Mouse (Mus musculus): Measurements from ENCODE around the gene Mdm4. TPM values are rescaled to one million over a fixed set of nuclear protein-coding genes. Genes with fewer than 3 reads are reported as not detected.
"Not testable (repeated sequence)": the region's sequence is repeated elsewhere in the genome, so short reads cannot be mapped to it uniquely, and the experiment has no call there.

The Mdm4 gene
- polyA plus RNA-seq, 1 experiment from 2014 or later, result 14.1 TPM

DNA sequence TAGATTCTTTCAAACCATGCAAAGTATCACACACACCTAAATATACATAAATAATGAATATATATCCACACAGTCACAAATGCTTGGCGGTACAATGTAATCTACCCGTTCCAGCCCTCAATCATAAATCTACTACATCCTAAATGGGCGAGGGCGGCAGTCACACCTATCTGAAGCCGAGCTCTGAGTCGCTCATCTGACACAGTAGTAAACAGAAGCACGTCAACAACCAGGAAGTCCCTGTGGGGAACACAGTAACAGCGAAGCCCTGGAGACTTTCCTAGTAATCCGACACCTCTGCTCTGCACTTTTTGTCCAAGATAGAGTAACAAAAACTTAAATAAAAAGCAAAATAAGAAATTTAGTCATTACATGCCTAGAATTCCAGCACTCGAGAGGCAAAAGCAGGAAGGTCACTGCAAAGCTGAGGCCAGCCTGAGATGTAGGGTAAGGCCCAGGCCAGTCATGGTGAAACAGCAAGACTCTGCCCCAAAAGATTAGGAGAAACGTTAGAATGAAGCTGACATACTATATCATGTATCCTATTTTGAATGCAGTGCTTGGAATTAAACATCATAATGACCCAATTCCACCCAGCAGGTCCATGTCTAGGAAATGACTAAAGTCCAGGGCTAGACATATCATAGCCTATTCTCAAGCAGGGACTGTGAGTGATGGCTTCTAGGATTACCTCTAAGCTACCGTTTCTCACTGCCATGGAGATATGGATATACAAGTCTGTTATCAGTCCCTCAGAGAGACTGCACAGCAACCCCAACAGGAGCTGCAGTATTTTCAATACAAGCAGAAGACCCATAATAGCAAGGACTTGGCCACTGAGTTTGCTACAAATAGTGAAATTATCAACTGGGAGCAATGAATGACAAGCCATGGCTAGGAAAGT lies 41.6 kb downstream of the Mdm4 start:
- not testable (repeated sequence) for H3K4me3 ChIP-seq (replicated peaks); ATAC-seq (ENCODE audit: insufficient read depth)
- peaks cover 85% of the 10 kb centered on the region for H3K36me3 ChIP-seq (replicated peaks)

DNA sequence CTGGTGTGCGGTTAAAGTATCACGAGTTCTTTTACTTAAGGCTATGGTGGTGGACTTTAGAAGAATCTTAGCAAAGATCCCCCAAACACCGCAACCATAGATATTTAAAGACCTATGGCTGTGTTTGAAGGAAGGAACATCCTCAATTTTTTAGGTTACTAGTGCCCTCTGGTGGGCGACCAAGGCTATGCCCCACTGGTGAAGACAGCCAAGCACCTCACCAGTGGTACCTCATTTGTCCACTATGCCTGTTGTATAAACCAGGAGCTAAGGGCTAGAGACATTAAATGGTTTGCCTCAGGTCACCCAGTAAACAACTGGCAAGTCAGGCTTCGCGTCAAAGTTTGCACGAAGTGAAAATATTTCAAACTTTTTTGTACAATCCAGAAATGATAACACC lies 47.6 kb downstream of the Mdm4 start:
- H3K36me3 ChIP-seq (replicated peaks), result peaks cover 62% of the 10 kb centered on the region
- H3K27ac ChIP-seq (replicated peaks), result no peak overlapping the region
- H3K27me3 ChIP-seq, result no peaks in the 10 kb centered on the region
- WGBS (ENCODE audit: insufficient replicate concordance), result 66% methylated on average over 7 of the region's 7 CpGs
- no peak overlapping the region for H3K4me2 ChIP-seq
- H3K9ac ChIP-seq, result no peak overlapping the region
- no peak overlapping the region for H3K4me3 ChIP-seq (replicated peaks)
- no peak for ATAC-seq (ENCODE audit: insufficient read depth)
- H3K4me1 ChIP-seq (replicated peaks), result no peaks in the 10 kb centered on the region
- no peaks in the 10 kb centered on the region for H3K9me3 ChIP-seq (replicated peaks)

More for the DNA sequence above, 41.6 kb downstream of the Mdm4 start:
- H3K9ac ChIP-seq; H3K27ac ChIP-seq (replicated peaks); H3K27me3 ChIP-seq; H3K9me3 ChIP-seq (replicated peaks); H3K4me2 ChIP-seq; H3K4me1 ChIP-seq (replicated peaks): not testable (repeated sequence)
- WGBS (ENCODE audit: insufficient replicate concordance), result 61% methylated on average over 12 of the region's 12 CpGs

DNA sequence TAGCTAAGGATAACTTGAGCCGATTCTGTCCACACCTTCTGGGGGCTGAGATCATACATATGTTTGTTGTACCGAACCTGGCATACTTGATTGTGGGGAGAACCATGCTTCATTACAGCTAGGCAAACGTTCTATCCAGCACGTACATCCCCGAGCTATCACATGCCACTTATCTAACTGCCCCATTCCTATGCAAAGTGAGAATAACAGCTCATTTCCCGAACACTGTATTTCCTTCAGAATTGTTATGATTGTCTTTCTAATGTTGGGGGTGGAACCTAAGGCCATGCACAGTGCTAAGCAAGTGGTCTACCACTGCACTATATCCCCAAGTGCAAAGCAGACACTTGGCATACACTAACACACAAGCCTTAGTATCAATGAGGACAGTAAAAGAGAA lies 49.1 kb downstream of the Mdm4 start:
- peaks cover 52% of the 10 kb centered on the region for H3K36me3 ChIP-seq (replicated peaks)
- no peaks in the 10 kb centered on the region for H3K27me3 ChIP-seq
- H3K4me1 ChIP-seq (replicated peaks), result no peaks in the 10 kb centered on the region
- H3K9me3 ChIP-seq (replicated peaks), result no peaks in the 10 kb centered on the region
- no peak overlapping the region for H3K9ac ChIP-seq
- H3K27ac ChIP-seq (replicated peaks), result no peak overlapping the region
- WGBS (ENCODE audit: insufficient replicate concordance), result 68% methylated on average over 6 of the region's 6 CpGs
- no peak overlapping the region for H3K4me2 ChIP-seq
- ATAC-seq (ENCODE audit: insufficient read depth), result no peak
- H3K4me3 ChIP-seq (replicated peaks), result no peak overlapping the region

DNA sequence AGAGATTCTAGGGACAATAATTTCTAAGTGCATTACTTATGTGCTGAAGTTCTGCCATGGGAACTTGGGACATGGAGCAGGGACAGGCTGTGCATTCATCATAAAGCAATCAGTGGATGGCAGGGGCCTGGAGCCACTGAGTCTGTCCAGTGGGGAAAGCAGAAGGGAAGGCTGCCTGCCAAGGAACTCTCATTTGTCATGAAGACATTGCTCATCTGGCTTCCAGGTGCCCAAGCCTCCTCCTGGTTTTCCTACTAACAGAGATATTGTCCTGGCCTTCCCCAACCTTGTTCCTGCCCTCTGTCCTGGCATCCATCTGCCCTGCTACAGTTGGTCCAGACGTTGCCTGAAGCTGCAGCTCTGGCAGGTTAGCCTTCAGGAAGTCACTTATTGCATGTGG lies 53.0 kb downstream of the Mdm4 start:
- ATAC-seq (ENCODE audit: insufficient read depth), result no peak
- Histone ChIP-seq H3K4me1 (replicated peaks) (no peaks in the 10 kb centered on the region), H3K4me2 (no peak overlapping the region), H3K9ac (no peak overlapping the region), H3K27ac (replicated peaks) (no peak overlapping the region), H3K27me3 (no peaks in the 10 kb centered on the region), H3K36me3 (replicated peaks) (peaks cover 19% of the 10 kb centered on the region; the same call in 1 of the 2 replicates), H3K9me3 (replicated peaks) (no peaks in the 10 kb centered on the region), H3K4me3 (replicated peaks) (no peak overlapping the region)
- WGBS (ENCODE audit: insufficient replicate concordance), result 67% methylated on average over 1 of the region's 1 CpGs

DNA sequence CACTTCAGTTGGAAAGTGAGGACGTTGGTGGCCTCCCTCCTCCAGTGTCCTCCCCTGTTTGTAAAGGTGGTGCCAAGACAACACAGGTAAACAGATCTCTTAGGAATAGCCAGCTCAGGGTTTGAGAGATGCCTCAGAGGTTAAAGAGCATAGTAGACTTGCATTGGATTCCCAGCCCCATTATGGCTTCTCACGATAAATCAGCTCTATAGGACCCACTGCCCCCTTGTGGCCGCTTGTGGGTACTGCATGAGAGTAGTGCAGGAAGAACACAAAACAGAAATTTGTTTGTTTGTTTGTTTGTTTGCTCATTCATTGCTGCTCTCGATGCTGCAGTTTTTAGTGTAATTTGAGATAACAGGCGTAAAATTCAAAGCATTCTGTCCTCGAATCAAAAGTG lies 61.7 kb downstream of the Mdm4 start:
- Histone ChIP-seq H3K4me3 (replicated peaks) (no peak overlapping the region), H3K9ac (no peak overlapping the region), H3K36me3 (replicated peaks) (no peaks in the 10 kb centered on the region), H3K4me1 (replicated peaks) (no peaks in the 10 kb centered on the region), H3K4me2 (no peak overlapping the region), H3K27ac (replicated peaks) (no peak overlapping the region), H3K27me3 (no peaks in the 10 kb centered on the region), H3K9me3 (replicated peaks) (no peaks in the 10 kb centered on the region)
- WGBS (ENCODE audit: insufficient replicate concordance), result 19% methylated on average over 6 of the region's 6 CpGs
- no peak for ATAC-seq (ENCODE audit: insufficient read depth)

DNA sequence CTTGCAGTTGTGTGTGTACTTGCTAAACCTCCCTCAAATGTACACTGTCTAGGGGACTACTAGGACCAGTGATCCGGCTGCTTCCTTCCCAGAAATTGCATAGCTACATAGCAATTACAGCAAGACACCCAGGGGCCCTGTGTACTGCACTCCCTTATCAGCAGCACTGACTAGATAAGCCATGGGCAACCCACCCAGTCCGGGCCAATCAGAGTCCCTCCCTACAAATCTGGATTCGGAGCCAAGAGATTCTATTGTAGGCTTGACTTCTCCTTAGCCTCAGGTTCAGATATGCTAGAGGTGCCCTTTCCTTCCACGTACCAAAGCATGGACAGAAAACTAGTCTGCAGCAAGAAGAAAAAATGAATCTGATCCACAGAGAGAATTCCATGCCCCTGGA lies 65.7 kb downstream of the Mdm4 start:
- ATAC-seq (ENCODE audit: insufficient read depth), result no peak

DNA sequence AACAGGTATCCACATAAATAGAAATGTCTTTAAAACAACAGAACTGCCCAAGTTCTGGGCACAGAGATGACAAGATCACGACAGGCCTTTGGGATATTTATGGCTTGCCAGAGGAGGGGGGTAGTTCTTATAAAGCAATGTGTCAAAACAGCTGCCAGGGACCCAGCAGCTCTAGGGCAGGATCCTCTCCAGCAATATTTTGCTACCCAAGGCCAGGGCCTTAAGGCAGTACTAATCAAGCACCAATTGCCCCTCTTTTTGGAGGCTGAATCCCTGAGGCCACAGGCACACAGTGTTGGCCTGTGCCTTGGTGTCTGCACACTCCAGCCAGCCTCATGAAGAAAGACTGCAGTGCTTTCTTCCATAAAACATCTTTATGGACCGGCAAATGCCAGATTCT lies 66.3 kb downstream of the Mdm4 start:
- no peak for ATAC-seq (ENCODE audit: insufficient read depth)
- 48% methylated on average over 2 of the region's 2 CpGs for WGBS (ENCODE audit: insufficient replicate concordance)
- no peaks in the 10 kb centered on the region for H3K27me3 ChIP-seq

More for the DNA sequence above, 65.7 kb downstream of the Mdm4 start:
- Histone ChIP-seq H3K36me3 (replicated peaks) (no peaks in the 10 kb centered on the region), H3K9ac (no peak overlapping the region), H3K9me3 (replicated peaks) (no peaks in the 10 kb centered on the region), H3K4me1 (replicated peaks) (no peaks in the 10 kb centered on the region), H3K27ac (replicated peaks) (no peak overlapping the region), H3K27me3 (no peaks in the 10 kb centered on the region), H3K4me3 (replicated peaks) (no peak overlapping the region), H3K4me2 (no peak overlapping the region)
- 60% methylated on average over 4 of the region's 4 CpGs for WGBS (ENCODE audit: insufficient replicate concordance)

DNA sequence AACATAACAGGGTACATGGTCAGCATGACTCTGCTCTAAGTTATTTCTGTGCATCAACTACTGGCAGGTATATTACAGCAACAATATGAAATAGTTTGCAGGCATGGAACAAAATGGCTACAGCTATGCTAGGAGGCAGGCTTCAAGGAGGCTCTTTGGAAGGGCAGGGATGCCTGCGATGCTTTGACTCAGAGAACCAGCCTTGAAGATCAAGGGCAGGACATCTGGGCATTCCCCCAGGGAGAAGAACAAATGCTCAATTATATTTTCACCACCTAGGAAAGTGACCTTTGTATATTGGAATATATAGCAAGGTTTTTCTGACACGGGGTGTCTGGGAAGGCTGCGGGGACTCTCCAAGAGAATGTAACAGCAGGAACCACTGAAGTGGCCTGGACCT lies 68.6 kb downstream of the Mdm4 start:
- H3K4me3 ChIP-seq (replicated peaks), result no peak overlapping the region
- H3K27ac ChIP-seq (replicated peaks), result no peak overlapping the region
- no peak overlapping the region for H3K9ac ChIP-seq
- no peaks in the 10 kb centered on the region for H3K4me1 ChIP-seq (replicated peaks)
- no peaks in the 10 kb centered on the region for H3K27me3 ChIP-seq
- WGBS (ENCODE audit: insufficient replicate concordance), result 76% methylated on average over 3 of the region's 3 CpGs
- no peaks in the 10 kb centered on the region for H3K9me3 ChIP-seq (replicated peaks)
- H3K4me2 ChIP-seq, result no peak overlapping the region
- H3K36me3 ChIP-seq (replicated peaks), result no peaks in the 10 kb centered on the region
- no peak for ATAC-seq (ENCODE audit: insufficient read depth)

More for the DNA sequence above, 66.3 kb downstream of the Mdm4 start:
- Histone ChIP-seq H3K4me3 (replicated peaks) (no peak overlapping the region), H3K9me3 (replicated peaks) (no peaks in the 10 kb centered on the region), H3K4me2 (no peak overlapping the region), H3K36me3 (replicated peaks) (no peaks in the 10 kb centered on the region), H3K27ac (replicated peaks) (no peak overlapping the region), H3K4me1 (replicated peaks) (no peaks in the 10 kb centered on the region), H3K9ac (no peak overlapping the region)

DNA sequence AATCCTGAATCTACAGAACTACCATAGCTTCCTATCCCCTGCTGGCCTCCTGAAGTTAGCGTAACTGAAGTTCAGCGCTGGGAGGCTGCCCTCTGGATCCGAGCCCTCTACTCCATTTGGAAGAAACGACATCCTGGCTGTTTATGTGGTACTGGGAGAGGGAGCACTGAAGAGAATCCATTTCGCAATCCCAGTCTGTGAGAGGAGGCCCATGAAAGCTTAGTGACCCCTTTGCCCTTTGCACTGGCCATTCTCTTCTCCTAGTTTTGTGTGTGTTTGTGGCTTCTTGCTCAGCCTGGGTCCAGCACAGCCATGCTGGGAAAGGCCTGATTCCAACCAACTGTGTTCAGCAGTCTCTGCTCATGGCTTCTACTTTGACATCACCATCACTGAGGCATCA lies 73.6 kb downstream of the Mdm4 start:
- WGBS (ENCODE audit: insufficient replicate concordance), result 55% methylated on average over 5 of the region's 5 CpGs
- H3K27ac ChIP-seq (replicated peaks), result no peak overlapping the region
- H3K27me3 ChIP-seq, result no peaks in the 10 kb centered on the region
- no peaks in the 10 kb centered on the region for H3K36me3 ChIP-seq (replicated peaks)
- no peak overlapping the region for H3K4me3 ChIP-seq (replicated peaks)
- no peak overlapping the region for H3K9ac ChIP-seq
- H3K9me3 ChIP-seq (replicated peaks), result no peaks in the 10 kb centered on the region
- no peak overlapping the region for H3K4me2 ChIP-seq
- no peak for ATAC-seq (ENCODE audit: insufficient read depth)
- no peaks in the 10 kb centered on the region for H3K4me1 ChIP-seq (replicated peaks)

DNA sequence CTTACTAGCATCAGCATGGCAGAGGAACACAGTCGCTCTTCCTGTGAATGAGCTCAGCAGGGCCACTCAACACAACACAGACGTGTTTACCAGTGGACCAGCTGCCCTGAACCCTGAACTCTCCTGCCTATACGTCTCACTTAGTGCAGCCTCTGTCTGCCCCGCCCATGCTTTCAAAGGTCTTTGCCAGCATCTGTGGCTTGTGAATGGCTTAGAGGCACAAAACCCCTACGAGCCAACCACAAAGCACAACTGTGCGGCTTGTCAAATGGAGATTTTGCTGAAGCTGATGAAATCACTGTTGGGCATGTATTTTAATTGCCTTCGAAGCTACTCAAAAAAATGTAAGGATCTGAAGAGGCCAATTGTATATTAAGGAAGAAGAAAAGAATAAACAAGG lies 82.5 kb downstream of the Mdm4 start:
- Histone ChIP-seq H3K9me3 (replicated peaks) (no peaks in the 10 kb centered on the region), H3K9ac (no peak overlapping the region), H3K4me3 (replicated peaks) (no peak overlapping the region), H3K4me2 (no peak overlapping the region), H3K27me3 (no peaks in the 10 kb centered on the region), H3K36me3 (replicated peaks) (no peaks in the 10 kb centered on the region), H3K27ac (replicated peaks) (no peak overlapping the region), H3K4me1 (replicated peaks) (no peaks in the 10 kb centered on the region)
- no peak for ATAC-seq (ENCODE audit: insufficient read depth)
- 56% methylated on average over 7 of the region's 7 CpGs for WGBS (ENCODE audit: insufficient replicate concordance)

DNA sequence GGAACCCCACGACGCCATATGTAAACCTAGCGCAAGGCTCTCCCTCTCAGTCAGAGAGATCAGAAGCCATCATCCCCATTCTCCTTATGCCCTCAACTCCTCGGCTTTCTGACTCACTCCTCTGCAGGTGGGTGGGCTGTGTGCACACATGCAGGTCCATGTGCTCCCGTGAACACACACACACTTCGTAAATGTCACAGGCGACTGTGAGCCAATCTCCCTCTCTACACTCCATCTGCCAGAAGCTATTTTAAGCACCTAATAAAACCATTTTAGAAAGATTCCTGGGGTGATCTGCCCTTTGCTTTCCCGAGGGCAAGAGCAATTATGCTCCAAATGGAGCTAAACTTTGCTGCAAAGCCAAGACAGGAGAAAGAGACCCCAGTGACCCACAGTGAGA lies 84.5 kb downstream of the Mdm4 start:
- no peaks in the 10 kb centered on the region for H3K4me1 ChIP-seq (replicated peaks)
- no peaks in the 10 kb centered on the region for H3K9me3 ChIP-seq (replicated peaks)
- WGBS (ENCODE audit: insufficient replicate concordance), result 50% methylated on average over 8 of the region's 8 CpGs
- H3K27ac ChIP-seq (replicated peaks), result no peak overlapping the region
- H3K27me3 ChIP-seq, result no peaks in the 10 kb centered on the region
- no peak overlapping the region for H3K4me3 ChIP-seq (replicated peaks)
- no peak for ATAC-seq (ENCODE audit: insufficient read depth)
- H3K36me3 ChIP-seq (replicated peaks), result no peaks in the 10 kb centered on the region
- no peak overlapping the region for H3K4me2 ChIP-seq
- no peak overlapping the region for H3K9ac ChIP-seq

DNA sequence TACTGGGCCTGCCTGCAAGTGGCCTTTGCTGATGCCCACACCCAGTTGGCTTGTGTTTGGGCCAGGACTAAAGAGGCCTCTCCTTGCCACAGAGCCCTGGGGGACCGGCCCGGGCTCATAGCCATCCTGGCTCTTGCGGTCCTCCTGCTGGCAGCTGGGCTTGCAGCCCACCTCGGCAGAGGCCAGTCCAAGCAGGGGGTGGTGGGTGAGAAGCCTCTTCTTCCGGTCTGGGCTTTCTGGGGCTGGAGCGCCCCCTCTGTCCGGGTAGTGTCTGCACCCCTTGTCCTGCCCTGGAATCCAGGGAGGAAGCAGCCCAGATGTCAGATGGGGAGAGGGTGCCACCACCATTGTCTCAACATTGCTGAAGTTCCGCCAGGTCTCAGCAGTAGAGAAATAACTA lies 91.4 kb downstream of the Mdm4 start:
- ATAC-seq (ENCODE audit: insufficient read depth), result no peak
- Histone ChIP-seq H3K27ac (replicated peaks) (no peak overlapping the region), H3K4me3 (replicated peaks) (no peak overlapping the region), H3K4me1 (replicated peaks) (no peaks in the 10 kb centered on the region), H3K9ac (no peak overlapping the region), H3K27me3 (no peaks in the 10 kb centered on the region), H3K36me3 (replicated peaks) (no peaks in the 10 kb centered on the region), H3K9me3 (replicated peaks) (no peaks in the 10 kb centered on the region), H3K4me2 (no peak overlapping the region)
- WGBS (ENCODE audit: insufficient replicate concordance), result 66% methylated on average over 8 of the region's 8 CpGs
